Mouse (Mus musculus): ENCODE results near the gene Trim41. TPM values are rescaled to one million over a fixed set of nuclear protein-coding genes. Genes with fewer than 3 reads are reported as not detected.

Gene Trim41
- total RNA-seq, 1 experiment from 2014 or later = 53.0 TPM

DNA sequence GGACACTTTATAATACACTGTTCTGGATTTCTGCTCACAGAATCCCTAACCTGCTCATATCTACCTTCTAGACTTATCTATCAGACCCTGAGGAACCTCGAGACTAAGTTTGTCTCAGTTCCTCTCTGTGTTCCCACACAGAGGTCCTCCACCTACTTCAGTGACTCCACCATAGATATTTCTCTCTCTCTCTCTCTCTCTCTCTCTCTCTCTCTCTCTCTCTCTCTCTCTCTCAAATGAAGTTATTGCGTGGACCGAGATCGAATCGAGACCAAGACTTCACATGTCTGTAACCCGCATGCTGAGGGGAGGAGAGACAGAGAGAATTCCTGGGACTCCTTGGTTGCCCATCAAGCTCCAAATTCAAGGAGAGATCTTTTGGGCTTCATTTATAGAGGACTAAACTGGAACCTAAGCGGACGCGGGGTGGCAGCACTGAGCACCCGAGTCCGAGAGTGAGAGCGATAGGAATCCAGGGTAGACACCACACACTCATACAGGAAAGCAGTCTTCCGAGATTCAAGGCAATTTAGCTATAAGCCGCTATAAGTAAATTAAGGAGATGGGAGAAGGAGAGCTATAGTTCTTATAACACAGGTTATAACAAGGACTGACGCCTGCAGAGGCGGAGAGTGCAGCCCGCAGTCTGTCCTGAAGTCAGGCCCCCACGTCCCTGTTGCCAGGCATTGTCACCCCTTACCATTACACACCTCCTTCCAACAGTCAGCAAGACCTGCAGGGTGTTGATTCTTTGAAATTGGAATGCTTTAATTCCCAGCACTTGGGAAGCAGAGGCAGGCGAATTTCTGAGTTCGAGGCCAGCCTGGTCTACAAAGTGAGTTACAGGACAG is 27.0 kb downstream of the Trim41 start:
- DNase-seq = peak; percentile 89

DNA sequence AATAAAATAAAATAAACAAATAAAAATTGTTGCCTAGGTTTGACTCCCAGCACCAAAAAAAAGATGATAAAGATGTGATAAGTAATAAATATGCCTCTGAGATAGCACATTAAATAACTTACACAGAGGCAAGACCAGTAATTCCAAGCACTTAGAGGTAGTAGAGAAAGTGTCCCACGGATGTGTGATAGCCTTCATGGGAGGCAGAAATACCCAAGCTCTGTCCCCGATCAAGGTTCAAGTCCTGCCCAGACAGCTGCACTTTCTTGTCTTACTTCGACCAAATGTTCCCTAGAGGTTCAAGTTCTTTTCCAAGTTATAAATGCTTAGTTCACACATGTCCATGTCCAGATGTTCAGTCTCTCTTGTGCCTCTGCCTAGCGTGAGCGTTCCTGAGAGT is 27.9 kb downstream of the Trim41 start:
- DNase-seq = no peak

DNA sequence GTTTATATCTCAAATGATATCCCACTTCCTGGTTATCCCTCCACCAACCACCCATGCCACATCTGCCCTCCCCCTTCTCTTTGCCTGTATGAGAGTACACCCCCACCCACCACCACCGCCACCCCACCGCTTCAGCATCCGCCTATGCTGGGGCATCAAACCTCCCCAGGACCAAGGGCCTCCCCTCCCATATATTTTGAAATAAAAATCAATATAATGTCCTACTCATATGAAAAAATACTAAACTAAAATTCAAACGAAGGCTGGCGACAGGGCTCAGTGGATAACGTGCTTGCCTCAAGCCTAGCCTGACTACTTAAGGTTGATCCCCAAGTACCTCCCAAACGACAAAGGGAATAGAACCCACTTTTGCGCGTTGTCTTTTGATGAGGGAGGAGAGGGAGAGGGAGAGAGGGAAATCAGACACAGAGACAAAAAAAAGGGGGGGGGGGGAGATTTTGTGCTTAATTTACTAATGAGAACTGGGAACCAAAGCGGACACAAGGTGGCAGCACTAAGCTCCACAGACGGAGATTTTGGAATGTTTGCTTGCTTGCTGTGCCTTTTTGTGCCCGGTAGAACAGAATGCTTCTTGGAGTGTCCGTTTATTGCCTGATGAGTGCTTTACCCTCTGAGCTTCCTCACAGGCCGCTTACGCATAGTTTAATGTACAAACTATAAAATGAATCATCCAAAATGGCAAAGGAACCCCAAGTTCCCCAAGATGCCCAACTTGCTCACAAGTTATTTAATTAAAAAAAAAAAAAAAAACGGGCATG is 28.7 kb downstream of the Trim41 start:
- DNase-seq = peak; percentile 70

DNA sequence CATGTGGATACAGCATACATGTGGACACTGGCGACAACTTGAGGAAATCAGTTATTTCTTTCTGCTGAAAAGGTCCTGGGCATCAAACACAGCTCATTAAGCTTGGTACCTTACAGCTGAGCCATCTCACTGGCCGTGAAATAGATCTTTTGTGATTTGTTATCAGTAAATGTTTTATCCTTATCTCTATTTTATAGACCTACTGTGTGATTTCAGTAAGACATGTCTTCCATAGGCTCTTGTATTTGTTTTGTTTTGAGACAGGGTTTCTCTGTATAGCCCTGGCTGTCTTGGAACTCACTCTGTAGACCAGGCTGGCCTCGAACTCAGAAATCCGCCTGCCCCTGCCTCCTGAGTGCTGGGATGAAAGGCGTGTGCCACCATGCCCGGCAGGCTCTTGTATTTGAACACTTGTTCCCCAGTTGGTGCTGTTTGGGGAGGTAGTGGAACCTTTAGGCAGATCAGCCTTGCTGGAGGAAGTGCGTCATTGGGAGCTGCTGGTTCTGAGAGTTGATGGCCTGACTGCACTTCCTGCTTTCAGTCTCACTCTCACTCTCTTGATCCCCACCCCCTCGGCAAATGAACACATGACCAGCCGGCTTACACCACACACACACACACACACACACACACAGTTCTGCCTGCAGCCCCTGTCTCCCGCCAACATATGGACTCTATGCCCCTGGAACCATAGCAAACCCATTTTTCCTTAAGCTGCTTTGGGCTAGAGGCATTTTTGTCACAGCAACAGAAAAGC is 29.5 kb downstream of the Trim41 start:
- DNase-seq = no peak

DNA sequence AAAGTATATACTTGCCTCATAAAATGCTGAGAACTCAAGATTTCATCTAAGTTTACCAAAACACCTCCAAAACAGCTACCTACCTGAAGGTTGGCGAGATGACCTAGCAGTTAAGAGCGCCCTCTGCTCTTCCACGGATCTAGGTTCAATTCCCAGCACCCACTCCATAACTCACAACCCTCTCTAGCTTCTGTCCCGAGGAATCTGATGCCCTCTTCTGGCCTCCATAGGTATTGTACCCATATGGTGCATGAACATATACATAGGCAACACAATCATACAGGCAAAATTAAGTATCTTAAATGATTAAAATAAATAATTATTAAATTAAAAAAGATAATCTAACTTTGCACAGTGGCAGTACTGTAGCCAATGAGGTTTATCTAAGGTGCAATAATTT is 34.9 kb downstream of the Trim41 start:
- DNase-seq = no peak

DNA sequence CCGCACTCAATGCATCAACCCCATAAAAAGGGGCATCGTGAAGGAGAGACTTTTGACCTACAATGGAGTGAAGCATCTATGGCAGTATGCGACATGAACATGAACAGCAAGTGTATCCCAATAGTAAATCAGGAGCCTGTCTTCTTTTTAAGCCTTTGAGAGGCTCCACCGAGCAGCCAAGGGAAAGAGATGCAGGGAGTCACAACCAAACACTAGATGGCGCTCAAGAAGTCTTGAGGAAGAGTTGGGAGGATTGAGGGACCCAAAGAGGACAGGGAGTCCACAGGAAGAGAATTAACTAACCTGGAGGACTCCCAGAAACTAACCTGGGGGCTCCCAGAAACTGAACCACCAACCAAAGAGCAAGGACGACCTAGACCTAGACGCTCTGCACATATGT is 37.7 kb downstream of the Trim41 start:
- no peak for DNase-seq

DNA sequence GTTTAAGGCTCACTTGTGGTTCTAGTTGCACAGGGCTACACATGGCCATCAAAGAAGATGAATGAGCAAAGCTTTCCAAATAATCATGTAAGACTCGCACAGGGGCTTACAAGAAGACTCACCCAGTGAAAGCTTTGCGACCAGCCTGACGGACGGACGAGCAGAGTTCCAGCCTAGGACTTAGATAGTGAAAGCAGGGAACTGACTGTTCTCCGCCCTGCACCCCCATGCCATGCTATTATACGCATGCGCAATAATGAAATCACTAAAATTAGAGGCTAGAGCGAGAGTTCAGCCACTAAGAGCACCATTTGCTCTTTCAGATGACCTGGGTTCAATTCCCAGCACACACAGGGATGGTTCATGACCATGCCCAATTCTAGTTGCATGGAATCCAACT is 39.9 kb downstream of the Trim41 start:
- DNase-seq = no peak

DNA sequence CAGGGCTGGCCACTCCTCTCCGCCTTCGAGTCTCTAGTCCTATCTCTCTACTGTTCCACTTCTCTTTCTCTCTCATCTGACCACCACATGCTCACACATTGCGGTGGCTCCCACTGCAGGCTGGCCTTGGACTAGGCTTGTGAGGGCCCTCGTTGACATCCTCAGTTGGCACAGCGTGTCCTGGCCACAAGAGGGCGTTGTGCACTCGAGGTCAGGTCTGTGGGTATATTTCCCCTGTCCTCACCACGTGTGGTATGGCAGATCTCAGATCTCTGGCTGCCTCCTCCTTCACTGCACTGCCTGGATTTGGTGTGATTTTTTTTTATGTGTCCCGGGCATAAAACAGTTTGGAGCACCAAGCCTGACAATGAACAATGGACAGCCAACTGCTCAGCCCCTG is 40.5 kb downstream of the Trim41 start:
- no peak for DNase-seq

DNA sequence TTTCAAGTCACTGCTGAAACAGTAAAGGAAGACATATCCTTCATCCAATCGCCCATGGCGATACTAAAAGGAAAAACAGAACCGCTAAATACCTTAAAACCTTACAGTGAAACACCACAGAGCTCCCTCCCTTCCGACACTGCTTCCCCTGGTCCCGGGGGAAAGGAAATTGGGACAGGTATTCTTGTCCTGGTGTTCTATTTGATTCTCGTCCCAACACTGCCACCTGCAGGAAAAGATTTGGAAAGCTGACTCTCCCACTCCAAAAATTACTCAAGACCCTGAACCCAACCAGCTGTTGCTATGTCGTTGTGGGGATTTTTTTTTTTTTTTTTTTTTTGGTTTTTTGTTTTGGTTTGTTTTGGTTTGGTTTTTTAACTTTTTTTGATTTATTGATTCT is 41.7 kb downstream of the Trim41 start:
- DNase-seq = peak; percentile 26

DNA sequence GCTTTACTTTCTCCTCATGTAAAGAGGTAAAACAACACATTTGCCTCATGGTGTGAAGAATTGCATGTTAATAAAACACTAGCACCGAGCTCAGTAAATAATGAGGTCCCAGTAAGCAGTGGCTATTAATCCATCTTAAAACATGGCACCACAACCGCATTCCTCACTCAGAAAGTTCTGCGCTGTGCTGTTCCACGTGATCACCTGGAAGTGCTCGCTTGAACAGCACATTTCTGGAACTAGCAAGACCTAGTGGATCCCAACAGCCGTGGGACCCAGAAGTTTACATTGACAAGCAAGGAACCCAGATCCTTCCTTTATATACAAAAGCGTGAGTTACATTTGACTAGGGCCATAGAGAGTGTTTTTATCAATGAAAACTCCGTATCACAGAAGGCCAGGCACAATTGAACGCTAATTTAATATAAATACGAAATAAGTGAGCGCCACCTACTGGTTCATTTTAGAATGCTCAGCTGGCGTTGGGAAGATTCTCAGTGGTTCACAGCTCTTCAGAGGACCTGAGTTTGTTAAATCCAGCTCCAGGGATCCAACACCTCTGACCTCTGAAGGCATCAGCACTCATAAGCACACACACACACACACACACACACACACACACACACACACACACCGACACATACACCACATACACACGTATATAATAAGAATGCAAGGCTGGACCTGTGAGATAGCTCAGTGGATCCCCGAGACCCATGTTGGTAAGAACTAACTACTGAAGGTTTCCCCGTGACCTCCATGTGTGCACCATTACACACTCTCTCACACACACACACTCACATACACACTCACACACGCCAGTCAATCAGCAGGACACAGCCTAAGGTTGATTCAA is 42.5 kb downstream of the Trim41 start:
- peak; percentile 20 for DNase-seq

DNA sequence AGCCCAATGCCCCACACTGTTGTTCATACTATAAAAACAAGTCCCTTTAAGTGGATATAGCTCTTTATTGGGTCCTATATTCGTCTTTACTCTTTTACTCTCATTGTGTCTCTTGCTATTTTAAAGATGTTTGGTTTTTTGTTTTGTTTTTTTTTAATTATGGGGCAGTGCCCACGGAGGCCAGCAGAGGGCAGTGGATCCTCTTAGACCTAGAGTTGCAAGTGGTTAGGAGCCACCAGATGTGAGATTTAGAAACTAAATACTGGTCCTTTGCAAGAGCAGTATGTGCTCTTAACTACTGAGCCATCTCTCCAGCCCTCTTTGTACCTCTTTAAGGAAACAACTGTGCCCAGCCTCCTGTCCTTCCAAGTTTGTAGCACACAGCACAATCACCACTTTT is 45.5 kb downstream of the Trim41 start:
- no peak for DNase-seq

DNA sequence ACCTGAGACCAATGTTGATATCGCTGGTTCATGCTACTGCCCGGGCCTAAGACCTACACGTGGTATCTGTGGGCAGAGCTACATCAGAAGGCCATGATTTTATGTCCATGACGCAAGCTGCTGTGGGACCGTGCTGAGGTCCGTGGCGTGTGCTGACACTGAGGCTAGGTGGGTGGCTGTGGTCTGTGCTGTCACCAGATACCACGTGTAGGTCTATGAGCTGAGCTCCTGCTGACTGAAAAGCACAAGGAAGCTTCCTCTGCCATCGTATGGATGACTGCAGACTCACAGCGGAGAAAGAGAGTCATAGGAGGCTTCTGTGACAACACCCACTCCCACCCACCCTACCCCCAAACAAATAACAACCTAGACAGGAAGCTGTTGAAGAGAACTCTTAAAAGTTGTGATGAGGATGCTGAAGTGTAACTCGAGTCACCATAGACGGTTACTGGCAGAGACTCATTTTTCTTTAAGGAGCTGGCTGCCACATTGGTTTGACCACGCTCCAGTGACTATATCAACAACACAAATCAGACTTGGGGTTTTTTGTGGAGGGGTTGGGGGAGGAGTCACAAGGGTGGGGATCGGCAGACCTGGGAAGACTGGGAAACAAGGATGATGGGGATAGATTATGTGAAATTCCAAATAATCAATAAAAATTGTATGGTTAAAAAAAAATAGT is 49.8 kb downstream of the Trim41 start:
- DNase-seq = no peak

DNA sequence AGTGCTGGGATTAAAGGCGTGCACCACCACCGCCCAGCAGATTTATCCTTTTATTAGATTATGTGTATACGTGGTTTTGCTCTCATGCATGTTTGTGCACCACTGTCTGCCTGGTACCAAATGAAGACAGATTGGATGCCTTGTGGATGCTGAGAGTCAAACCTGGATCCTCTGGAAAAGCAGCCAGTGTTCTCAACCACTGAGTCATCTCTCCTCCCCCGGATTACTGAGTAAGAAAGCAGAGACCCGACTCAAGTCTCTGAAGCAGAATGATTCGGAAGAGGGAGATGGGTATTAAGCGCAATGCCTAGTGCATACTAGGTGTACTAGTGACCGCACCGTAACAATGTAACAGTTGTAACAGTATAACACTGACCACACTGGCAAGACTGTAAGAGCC is 53.0 kb downstream of the Trim41 start:
- DNase-seq = no peak

DNA sequence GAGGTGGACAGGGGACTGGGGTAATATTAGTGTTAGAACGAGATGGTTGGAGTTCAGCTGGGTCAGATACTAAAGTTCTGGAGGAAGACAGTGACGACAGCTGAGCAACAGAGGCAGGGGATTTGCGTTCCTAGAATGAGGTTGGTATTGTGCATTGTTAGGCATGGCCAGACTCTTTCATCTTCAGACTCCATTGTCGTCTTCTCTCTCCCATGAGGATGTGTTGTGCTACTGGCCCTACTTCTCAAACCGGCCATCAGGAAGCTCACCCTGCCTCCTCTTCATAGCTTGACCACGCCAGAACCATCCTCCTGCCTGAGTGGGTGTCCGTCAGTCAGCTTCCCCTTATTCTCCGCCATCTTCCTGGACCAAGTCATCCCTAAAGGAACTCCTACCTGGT is 58.1 kb downstream of the Trim41 start:
- no peak for DNase-seq

Other genes starting within 250 kb of the Trim41 start
- 598 and 671 TPM in 2 replicates for gene Rack1, start 17.0 kb downstream of the Trim41 start, total RNA-seq (2021)
- 16.9 and 17.6 TPM in 2 replicates for gene Trim7, start 8.8 kb upstream of the Trim41 start, total RNA-seq (2021)
- 2.3 and 3.6 TPM in 2 replicates for gene Gm12184, start 9.3 kb upstream of the Trim41 start, total RNA-seq (2021)
- 18.7 and 22.6 TPM in 2 replicates for gene Irgm1, start 54.3 kb upstream of the Trim41 start, total RNA-seq (2021)
- gene Gm5431, start 84.9 kb upstream of the Trim41 start, total RNA-seq (2021) = 1.3 TPM in 2 replicates
- gene Psme2b, start 128.8 kb upstream of the Trim41 start, total RNA-seq (2021) = 4.6 TPM in 1 of 2 replicates, not detected in the other
- not detected in 2 replicates for gene Olfr56, start 161.5 kb upstream of the Trim41 start, total RNA-seq (2021)
- gene 9930111J21Rik1, start 162.0 kb upstream of the Trim41 start, total RNA-seq (2021) = 2.1 and 3.2 TPM in 2 replicates
- 0.67 and 1.3 TPM in 2 replicates for gene Gm12185, start 174.9 kb upstream of the Trim41 start, total RNA-seq (2021)
- gene Tgtp1, start 176.8 kb upstream of the Trim41 start, total RNA-seq (2021) = 1.5 and 2.2 TPM in 2 replicates
- 3.1 TPM in 2 replicates for gene 9930111J21Rik2, start 233.9 kb upstream of the Trim41 start, total RNA-seq (2021)
- 1.9 and 2.9 TPM in 2 replicates for gene Tgtp2, start 246.9 kb upstream of the Trim41 start, total RNA-seq (2021)

All from adrenal gland, postnatal 25 days (tissue).